In the genomic region with DNA sequence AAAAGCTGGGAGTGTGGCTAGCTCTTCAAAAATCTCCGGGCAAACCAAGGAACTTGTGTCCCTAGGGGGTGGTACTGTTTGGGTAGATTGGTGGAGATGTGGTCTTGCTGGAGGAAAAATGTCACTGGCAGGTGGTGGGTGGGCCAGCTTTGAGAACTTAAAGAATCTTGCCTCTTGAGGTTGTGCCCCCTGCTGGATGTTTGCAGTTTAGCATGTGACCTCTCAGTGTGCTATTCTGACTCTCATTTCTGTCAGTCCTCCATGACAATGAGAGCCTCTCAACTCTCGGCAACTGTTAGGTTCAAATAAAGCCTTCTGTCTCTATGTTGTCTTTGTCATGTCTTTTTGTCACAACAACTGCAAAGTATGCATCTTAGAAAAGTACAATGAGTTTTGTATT, we compare ENCODE assay signal across 12 mouse cellular contexts.
DNase-seq lines count a peak whose midpoint lies in the region; ATAC-seq and TF ChIP-seq lines count a peak whose summit lies in the region.
"Had no signal": no experiment of that assay in that cellular context is flagged by ENCODE, and none has a peak within 500 bp of the region (broad histone marks: within the 10 kb centered on the region; RNA-seq: fewer than 3 reads in every experiment).

No protein-coding gene starts in this region.

- no peak for DNase-seq in gastrocnemius, adult 2 months
- DNase-seq in gastrocnemius, adult 18-20 months (ENCODE audit: low spot score), result no peak
- no peak for DNase-seq in liver, embryonic 14.5 days (ENCODE audit: low read depth in 3 of 3, low spot score in 3 of 3)
- no peak for DNase-seq in liver, embryonic 11.5 days (ENCODE audit: low spot score)
- DNase-seq in ES-E14 (ENCODE audit: low read depth, low spot score), result peak; percentile 40
- DNase-seq in embryo, embryonic 9.5 days (ENCODE audit: extremely low spot score), result peak; percentile 6
- DNase-seq in forebrain, embryonic 11.5 days (ENCODE audit: low spot score), result no peak
- DNase-seq in spleen, postnatal 10 days (ENCODE audit: low spot score in 2 of 2), result no peak
- DNase-seq: cerebellum, adult 9-10 months; thymus, postnatal 25 days had no signal

- H3K9ac ChIP-seq in liver, embryonic 14.5 days (replicated peaks), result no peak overlapping the region
- H3K9ac ChIP-seq in liver, embryonic 11.5 days (ENCODE audit: low read depth, low read length), result no peak overlapping the region
- H3K9ac ChIP-seq in ES-E14 (ENCODE audit: insufficient read depth, low read depth, low read length, poor library complexity, severe bottlenecking), result no peak overlapping the region
- H3K9ac ChIP-seq in forebrain, embryonic 11.5 days (ENCODE audit: low read length), result no peak overlapping the region
- H3K9ac ChIP-seq: heart, embryonic 13.5 days had no signal

- no peaks in the 10 kb centered on the region for H3K27me3 ChIP-seq in liver, embryonic 14.5 days (ENCODE audit: control insufficient read depth, insufficient read depth, low read length)
- H3K27me3 ChIP-seq in liver, embryonic 11.5 days (replicated peaks; ENCODE audit: control insufficient read depth, insufficient read depth, low read length), result no peaks in the 10 kb centered on the region
- H3K27me3 ChIP-seq in forebrain, embryonic 11.5 days (ENCODE audit: control insufficient read depth, insufficient read depth, low read length), result no peaks in the 10 kb centered on the region
- H3K27me3 ChIP-seq: heart, embryonic 13.5 days had no signal

- no peaks in the 10 kb centered on the region for H3K9me3 ChIP-seq in liver, embryonic 14.5 days (ENCODE audit: control insufficient read depth, low read length)
- H3K9me3 ChIP-seq in liver, embryonic 11.5 days (ENCODE audit: control insufficient read depth, low read length), result no peaks in the 10 kb centered on the region
- H3K9me3 ChIP-seq in ES-E14 (ENCODE audit: control insufficient read depth, insufficient read depth, low read depth, low read length), result no peaks in the 10 kb centered on the region
- H3K9me3 ChIP-seq in forebrain, embryonic 11.5 days (ENCODE audit: control insufficient read depth, low read length), result no peaks in the 10 kb centered on the region
- H3K9me3 ChIP-seq: heart, embryonic 13.5 days had no signal

- no peak overlapping the region for H3K4me3 ChIP-seq in gastrocnemius, adult 2 months
- H3K4me3 ChIP-seq in liver, embryonic 14.5 days (ENCODE audit: insufficient read depth in 1 of 2, low read depth in 2 of 2, low read length in 2 of 2), result no peak overlapping the region
- no peak overlapping the region for H3K4me3 ChIP-seq in liver, embryonic 11.5 days (ENCODE audit: low read depth, low read length)
- no peak overlapping the region for H3K4me3 ChIP-seq in ES-E14 (ENCODE audit: insufficient read depth in 1 of 2, low read depth in 1 of 2, low read length in 2 of 2, poor library complexity in 1 of 2, severe bottlenecking in 1 of 2)
- H3K4me3 ChIP-seq in forebrain, embryonic 11.5 days (ENCODE audit: low read depth, low read length), result no peak overlapping the region
- H3K4me3 ChIP-seq: heart, embryonic 13.5 days; myocyte had no signal

- TF ChIP-seq CTCF in gastrocnemius, adult 2 months (IDR thresholded peaks at IDR 0.05), result peak; percentile 2; the same call in 1 of the 2 replicates
- TF ChIP-seq CTCF in liver, embryonic 14.5 days (IDR thresholded peaks at IDR 0.05; ENCODE audit: low read depth), result peak; percentile 18; the same call in 1 of the 2 replicates

- no peaks in the 10 kb centered on the region for H3K36me3 ChIP-seq in liver, embryonic 14.5 days (replicated peaks; ENCODE audit: control insufficient read depth, insufficient read depth, low read depth)
- H3K36me3 ChIP-seq in liver, embryonic 11.5 days (ENCODE audit: control insufficient read depth, insufficient read depth, low read length), result no peaks in the 10 kb centered on the region
- H3K36me3 ChIP-seq in ES-E14 (ENCODE audit: control insufficient read depth, insufficient read depth, low read length, poor library complexity, severe bottlenecking), result no peaks in the 10 kb centered on the region
- H3K36me3 ChIP-seq in forebrain, embryonic 11.5 days (ENCODE audit: control insufficient read depth, insufficient read depth, low read length), result no peaks in the 10 kb centered on the region
- H3K36me3 ChIP-seq: heart, embryonic 13.5 days had no signal

- no peak overlapping the region for H3K4me2 ChIP-seq in liver, embryonic 14.5 days (ENCODE audit: low read depth)
- no peak overlapping the region for H3K4me2 ChIP-seq in liver, embryonic 11.5 days
- H3K4me2 ChIP-seq in forebrain, embryonic 11.5 days (ENCODE audit: low read depth, low read length, severe bottlenecking), result no peak overlapping the region
- H3K4me2 ChIP-seq: heart, embryonic 13.5 days had no signal

- no peak overlapping the region for H3K27ac ChIP-seq in gastrocnemius, adult 2 months
- H3K27ac ChIP-seq in liver, embryonic 14.5 days, result no peak overlapping the region
- H3K27ac ChIP-seq in liver, embryonic 11.5 days (ENCODE audit: low read depth, low read length), result no peak overlapping the region
- no peak overlapping the region for H3K27ac ChIP-seq in ES-E14 (ENCODE audit: insufficient read depth, low read depth, low read length, poor library complexity, severe bottlenecking)
- H3K27ac ChIP-seq in forebrain, embryonic 11.5 days (ENCODE audit: low read depth, low read length), result no peak overlapping the region
- H3K27ac ChIP-seq: heart, embryonic 13.5 days had no signal

- WGBS in liver, embryonic 14.5 days (ENCODE audit: insufficient replicate concordance), result 53% methylated on average over 2 of the region's 2 CpGs
- WGBS in liver, embryonic 11.5 days, result 71% methylated on average over 2 of the region's 2 CpGs
- 81% methylated on average over 2 of the region's 2 CpGs for WGBS in forebrain, embryonic 11.5 days

- TF ChIP-seq EP300 in liver, embryonic 14.5 days (IDR thresholded peaks at IDR 0.05; ENCODE audit: low read depth), result no peak

- ATAC-seq in liver, embryonic 14.5 days (ENCODE audit: insufficient read depth), result no peak
- no peak for ATAC-seq in liver, embryonic 11.5 days (replicated peaks; ENCODE audit: low FRiP score)
- no peak for ATAC-seq in forebrain, embryonic 11.5 days (replicated peaks; ENCODE audit: low FRiP score)

- H3K4me1 ChIP-seq in liver, embryonic 14.5 days (replicated peaks; ENCODE audit: control insufficient read depth in 2 of 2, insufficient read depth in 2 of 2, low read length in 1 of 2), result no peaks in the 10 kb centered on the region
- no peaks in the 10 kb centered on the region for H3K4me1 ChIP-seq in liver, embryonic 11.5 days (replicated peaks; ENCODE audit: control insufficient read depth, insufficient read depth, low read length)
- H3K4me1 ChIP-seq in ES-E14 (ENCODE audit: control insufficient read depth in 2 of 2, insufficient read depth in 2 of 2, low read length in 2 of 2, poor library complexity in 1 of 2), result no peaks in the 10 kb centered on the region
- H3K4me1 ChIP-seq in forebrain, embryonic 11.5 days (replicated peaks; ENCODE audit: control insufficient read depth, insufficient read depth, low read length), result no peaks in the 10 kb centered on the region
- H3K4me1 ChIP-seq: heart, embryonic 13.5 days had no signal

- in situ Hi-C loops in ES-E14 (cut with MboI; ENCODE audit: low sequenced_read_pairs in 2 of 2, unreplicated experiment in 2 of 2), result no loop called here

- intact Hi-C loops in gastrocnemius, adult 2 months (cut with DNase I), result no loop called here

TF ChIP-seq in ES-E14, 5 proteins besides CTCF, POLR2A, EP300 and RAD21:
- TF ChIP-seq MAFK (IDR thresholded peaks at IDR 0.05; ENCODE audit: insufficient read depth, low read depth, low read length) (no peak), ZNF384 (IDR thresholded peaks at IDR 0.05; ENCODE audit: low read depth, low read length) (no peak), ZC3H11A (IDR thresholded peaks at IDR 0.05; ENCODE audit: borderline replicate concordance, low read depth, low read length) (no peak), HCFC1 (IDR thresholded peaks at IDR 0.05; ENCODE audit: borderline replicate concordance, insufficient read depth, low read length) (no peak), CHD2 (IDR thresholded peaks at IDR 0.05; ENCODE audit: low read depth, low read length) (no peak)

Comparison
In these comparisons a context has a peak if more than half of its experiments do, and no peak if none do; other contexts are left out.
1. DNase-seq: peak in ES-E14 (single experiment) and embryo, embryonic 9.5 days (single experiment); none in gastrocnemius, adult 2 months (single experiment), gastrocnemius, adult 18-20 months (single experiment), liver, embryonic 14.5 days (0 of 3), liver, embryonic 11.5 days (single experiment), forebrain, embryonic 11.5 days (single experiment) and spleen, postnatal 10 days (0 of 2).